Mouse (Mus musculus) adrenal gland, postnatal 10 days (tissue): ENCODE data around the gene Btbd11. TPM values are rescaled to one million over a fixed set of nuclear protein-coding genes. Genes with fewer than 3 reads are reported as not detected.
"Not testable (repeated sequence)": the region's sequence is repeated elsewhere in the genome, so short reads cannot be mapped to it uniquely, and the experiment has no call there.

ENCODE experiments used
- DNase-seq: peaks from one replicate; pipeline ENCODE4 v3.0.0; 2021; ENCODE audit warnings: mixed read lengths
- total RNA-seq, 2 experiments: library from RNA; stranded (reverse); gene quantifications; 2 replicates each; pipeline ENCODE4 v1.2.3; 2021

Btbd11 gene
- total RNA-seq, 2 experiments from 2014 or later, result 3.3 to 4.0 TPM

DNA sequence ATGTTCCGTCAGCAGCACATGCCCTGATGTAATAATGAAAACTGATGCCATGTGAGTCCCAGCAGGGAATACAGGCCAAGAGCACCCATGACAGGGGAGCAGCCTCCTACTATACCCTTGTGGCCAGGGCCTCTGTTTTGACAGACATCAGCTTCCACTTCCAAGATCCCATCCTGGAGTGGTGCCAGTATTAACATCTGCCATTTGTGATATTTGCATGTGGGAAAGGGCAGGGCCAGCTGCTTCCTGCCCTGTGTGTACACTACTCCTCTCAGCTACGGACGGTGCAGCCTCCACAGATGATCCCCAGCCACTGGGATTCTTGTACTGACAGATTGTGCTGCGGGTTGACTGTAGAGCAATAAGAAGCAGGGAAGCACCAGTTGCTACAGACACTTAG, 269.3 kb downstream of the Btbd11 start:
- DNase-seq, result no peak

DNA sequence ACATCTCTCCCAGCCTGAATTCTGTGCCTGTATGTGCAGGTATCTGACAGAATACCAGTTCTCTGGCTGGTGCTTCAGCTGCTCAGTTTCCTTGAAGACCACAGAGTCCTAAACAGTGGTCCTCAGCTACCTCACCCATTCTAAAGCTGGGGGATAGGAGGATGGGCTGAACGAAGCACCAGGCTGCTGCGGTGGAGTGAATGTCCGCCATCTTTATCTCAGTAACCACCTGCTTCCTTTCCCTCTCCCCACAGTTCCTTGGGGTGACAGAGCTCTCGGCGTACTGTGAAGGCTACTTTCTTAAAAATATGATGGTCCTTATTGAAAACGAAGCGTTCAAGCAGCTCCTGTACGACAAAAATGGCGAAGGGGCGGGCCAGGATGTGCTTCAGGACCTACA, 271.3 kb downstream of the Btbd11 start:
- no peak for DNase-seq

DNA sequence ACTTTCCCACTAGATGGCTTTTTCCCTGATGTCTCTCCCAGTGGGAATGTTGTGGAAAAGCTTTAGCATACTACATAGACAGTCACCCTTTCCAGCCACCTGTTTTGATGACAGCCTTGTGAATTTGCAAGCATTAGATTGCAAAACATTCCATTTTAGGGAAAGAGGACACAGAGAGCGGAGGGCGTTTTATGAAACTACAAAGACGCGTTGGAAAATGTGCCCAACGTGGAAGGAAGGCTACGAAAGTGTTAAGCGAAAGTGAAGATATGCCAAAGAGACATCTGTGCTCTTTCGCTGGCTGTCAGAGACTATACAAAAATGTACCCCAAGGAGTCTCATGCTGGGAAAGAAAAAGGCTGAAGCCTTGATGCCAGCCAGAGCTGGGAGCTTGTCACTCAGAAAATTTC, 286.9 kb downstream of the Btbd11 start:
- DNase-seq, result no peak

DNA sequence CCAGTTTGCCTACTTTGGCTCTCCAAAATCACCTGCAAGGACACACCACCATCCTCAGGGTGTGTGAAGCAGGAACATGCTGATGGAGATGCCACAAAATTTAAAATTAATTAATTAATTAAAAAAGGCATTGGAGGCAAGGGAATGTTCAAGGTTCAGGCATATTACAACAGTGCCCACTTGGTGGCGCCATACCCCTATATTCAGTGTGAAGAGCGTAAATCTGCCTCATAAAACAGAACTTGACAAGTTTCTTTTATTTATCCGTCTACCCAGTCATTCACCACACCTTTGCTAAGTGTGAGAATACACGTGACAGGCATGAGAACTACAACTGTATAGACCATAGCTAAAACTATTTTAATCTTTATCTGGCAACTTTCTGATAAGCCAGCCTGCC, 292.0 kb downstream of the Btbd11 start:
- peak; percentile 66 for DNase-seq

DNA sequence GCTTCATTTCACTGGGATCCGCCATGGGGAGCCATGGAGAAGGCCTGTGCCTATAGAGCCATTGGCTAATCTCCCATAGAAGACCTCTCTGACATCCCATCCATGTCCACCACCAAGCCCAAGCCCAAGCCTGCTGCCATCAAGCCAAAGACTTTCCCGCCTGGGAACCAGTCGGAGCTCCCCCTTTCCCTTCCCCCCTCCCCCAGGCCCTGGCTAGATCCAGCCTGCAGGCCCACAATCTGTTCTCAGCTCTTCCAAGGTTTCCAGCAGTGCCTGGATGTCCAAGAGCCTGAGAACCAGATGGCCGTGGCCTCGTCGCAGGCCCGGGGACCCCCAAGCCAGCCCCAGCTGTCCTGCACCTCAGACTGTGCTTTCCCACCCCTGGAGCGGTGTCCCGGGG, 295.8 kb downstream of the Btbd11 start:
- no peak for DNase-seq

DNA sequence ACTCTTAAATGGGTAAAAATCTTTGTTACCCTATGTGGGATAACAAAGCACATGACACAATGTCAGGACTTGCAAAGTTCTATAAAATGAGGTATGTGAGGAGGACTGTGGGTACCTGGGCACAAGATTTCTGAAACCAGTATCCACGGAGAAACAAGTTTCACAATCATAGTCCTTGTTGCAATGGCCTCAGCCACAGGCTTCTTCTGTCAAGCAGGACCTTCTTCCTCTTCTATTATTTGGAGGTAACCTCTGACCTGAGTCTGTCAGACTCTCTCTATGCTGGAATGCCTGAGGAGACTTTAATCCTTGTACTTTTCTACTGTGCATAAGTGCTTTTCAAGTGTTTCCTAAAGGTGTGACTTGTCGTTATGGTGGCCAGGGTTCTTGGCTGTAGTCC, 307.8 kb downstream of the Btbd11 start:
- DNase-seq, result not testable (repeated sequence)

DNA sequence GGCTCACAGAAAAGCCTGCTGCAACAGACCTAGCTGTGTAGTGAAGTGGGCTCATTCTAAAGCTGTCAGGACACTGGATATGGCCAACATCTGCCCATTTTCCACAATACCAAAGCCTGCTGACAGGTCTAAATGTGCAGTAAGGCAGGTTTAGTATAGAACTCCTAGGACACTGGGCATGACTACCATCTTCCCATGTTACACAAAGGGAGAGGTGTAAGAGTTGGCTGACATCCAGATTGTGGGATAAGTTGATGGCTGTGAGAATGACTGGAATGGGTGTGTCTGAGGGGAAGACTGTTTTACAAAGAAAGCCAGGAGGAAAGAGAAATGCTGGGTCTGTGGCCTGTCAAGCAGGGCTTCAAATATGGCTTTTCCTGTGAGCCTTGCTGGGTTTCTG, 313.1 kb downstream of the Btbd11 start:
- DNase-seq, result no peak

DNA sequence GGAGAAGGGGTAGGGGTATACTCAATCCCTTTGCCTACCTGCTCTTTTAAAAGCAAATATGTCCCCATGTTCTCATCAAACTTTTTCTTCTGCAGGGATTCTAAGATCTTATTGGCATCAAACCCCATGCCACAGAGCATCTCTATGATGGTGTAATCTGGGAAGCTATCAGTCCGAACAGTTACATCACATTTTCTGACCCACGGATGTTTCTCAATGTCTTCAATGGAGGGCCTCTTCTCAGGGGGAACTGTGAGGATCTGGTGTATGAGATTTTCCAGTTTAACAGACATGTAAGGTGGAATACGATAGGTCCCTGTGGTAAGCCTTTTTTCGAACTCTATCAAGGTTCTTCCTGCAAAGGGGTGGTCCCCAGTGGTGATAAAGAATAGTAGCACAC, 323.2 kb downstream of the Btbd11 start:
- not testable (repeated sequence) for DNase-seq

Other genes starting within 250 kb of the Btbd11 start
- 10 to 100 TPM; 17.2 to 23.5 TPM for gene Cry1, start 201.8 kb upstream of the Btbd11 start, total RNA-seq